Mouse (Mus musculus): ENCODE data around the gene Plekhh3. TPM values are rescaled to one million over a fixed set of nuclear protein-coding genes. Genes with fewer than 3 reads are reported as not detected.

Gene Plekhh3
- polyA plus RNA-seq, 2 experiments from 2014 or later = not detected

GRCm38 (mm10) chr11:101119761-101120544, 51.2 kb downstream of the Plekhh3 start, which contains the start of the genes Retreg3 and Tubg1:
TSS of gene Retreg3 (minus strand) at chr11:101119893.
TSS of gene Tubg1 (plus strand) at chr11:101119938.
- ATAC-seq = peak; percentile 86

DNA sequence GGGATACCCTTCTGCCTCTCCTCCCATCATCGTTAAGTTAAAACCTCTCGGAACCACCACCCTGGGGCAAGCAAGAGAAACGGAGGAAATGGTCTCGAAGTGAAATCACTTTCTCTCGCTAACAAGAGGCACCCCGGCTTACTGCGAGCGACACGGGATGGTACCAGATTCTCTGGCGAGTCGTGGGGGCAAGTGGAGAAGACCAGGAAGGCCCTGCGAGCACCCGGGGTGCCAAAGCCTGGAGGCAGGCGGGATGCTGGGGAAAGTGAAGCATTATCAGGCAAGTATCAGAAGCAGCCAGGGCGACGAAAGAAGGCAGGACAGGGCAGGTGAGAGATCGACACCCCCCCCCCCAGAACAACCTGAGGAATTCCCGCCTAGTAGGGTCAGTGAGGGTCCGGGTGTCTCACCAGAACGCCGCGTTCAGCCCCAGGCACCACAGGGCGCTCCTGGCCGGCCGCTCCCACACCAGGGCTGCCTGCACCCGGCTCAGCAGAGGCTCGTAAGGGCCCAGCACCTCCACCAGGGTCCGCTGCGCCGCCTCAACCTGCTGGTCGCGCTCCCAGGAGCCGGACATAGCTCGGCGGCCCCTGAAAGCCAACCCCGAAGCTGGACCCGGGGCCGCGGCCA, 51.9 kb downstream of the Plekhh3 start:
- ATAC-seq = peak; percentile 37

GRCm38 (mm10) chr11:101118105-101118504, 53.0 kb downstream of the Plekhh3 start:
- ATAC-seq = no peak

DNA sequence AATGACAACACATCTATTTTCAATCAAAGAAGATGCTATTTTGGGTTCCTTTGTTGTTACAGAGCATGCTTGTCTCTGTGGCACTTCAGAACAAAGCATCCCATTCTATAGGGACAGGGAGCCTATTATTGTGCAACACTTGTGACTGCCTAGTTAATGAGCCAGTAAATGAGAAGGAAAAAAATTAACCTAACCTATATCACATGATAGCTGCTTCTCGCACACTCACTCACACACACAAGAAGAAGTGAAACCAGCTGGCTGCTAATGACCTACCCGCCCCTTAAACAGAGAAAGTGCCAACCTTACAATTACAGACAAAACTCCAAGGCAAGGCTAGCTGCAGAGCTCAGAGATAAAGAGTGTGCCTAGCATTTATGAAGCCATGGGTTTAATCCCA, 55.6 kb downstream of the Plekhh3 start:
- ATAC-seq = no peak

Other genes starting within 250 kb of the Plekhh3 start
- gene Stat3, start 231.8 kb downstream of the Plekhh3 start, polyA plus RNA-seq (2017; shearing (Covaris generic)) = 10 to 100 TPM; 71.0 to 82.0 TPM
- under 1 TPM; 0.12 to 0.13 TPM for gene Cavin1, start 200.5 kb downstream of the Plekhh3 start, polyA plus RNA-seq (2017; shearing (Covaris generic))
- 1 to 10 TPM; 4.3 to 4.7 TPM for gene Atp6v0a1, start 161.9 kb downstream of the Plekhh3 start, polyA plus RNA-seq (2017; shearing (Covaris generic))
- 1 to 10 TPM; 6.8 to 9.0 TPM for gene Naglu, start 101.3 kb downstream of the Plekhh3 start, polyA plus RNA-seq (2017; shearing (Covaris generic))
- not detected for gene Hsd17b1, start 92.9 kb downstream of the Plekhh3 start, polyA plus RNA-seq (2017; shearing (Covaris generic))
- 10 to 100 TPM; 17.9 to 22.1 TPM for gene Coasy, start 88.8 kb downstream of the Plekhh3 start, polyA plus RNA-seq (2017; shearing (Covaris generic))
- 10 to 100 TPM; 51.8 to 71.5 TPM for gene Mlx, start 84.1 kb downstream of the Plekhh3 start, polyA plus RNA-seq (2017; shearing (Covaris generic))
- gene Psmc3ip, start 75.9 kb downstream of the Plekhh3 start, polyA plus RNA-seq (2017; shearing (Covaris generic)) = 10 to 100 TPM; 12.3 to 13.4 TPM
- 10 to 100 TPM; 14.4 to 24.7 TPM for gene Retreg3, start 51.5 kb downstream of the Plekhh3 start, polyA plus RNA-seq (2017; shearing (Covaris generic))
- gene Tubg1, start 51.4 kb downstream of the Plekhh3 start, polyA plus RNA-seq (2017; shearing (Covaris generic)) = 10 to 100 TPM; 17.7 to 26.8 TPM
- under 1 TPM; 0.68 to 0.94 TPM for gene Tubg2, start 15.4 kb downstream of the Plekhh3 start, polyA plus RNA-seq (2017; shearing (Covaris generic))
- gene Cntnap1, start 828 bp downstream of the Plekhh3 start, polyA plus RNA-seq (2017; shearing (Covaris generic)) = under 1 TPM; 0.29 to 0.33 TPM
- 1 to 10 TPM; 1.5 to 1.6 TPM for gene Ccr10, start 4.1 kb upstream of the Plekhh3 start, polyA plus RNA-seq (2017; shearing (Covaris generic))
- gene Ezh1, start 55.1 kb upstream of the Plekhh3 start, polyA plus RNA-seq (2017; shearing (Covaris generic)) = 10 to 100 TPM; 48.1 to 52.2 TPM
- not detected for gene Ramp2, start 74.7 kb upstream of the Plekhh3 start, polyA plus RNA-seq (2017; shearing (Covaris generic))
- gene Vps25, start 82.4 kb upstream of the Plekhh3 start, polyA plus RNA-seq (2017; shearing (Covaris generic)) = 100 to 1,000 TPM; 122 to 153 TPM
- 1 to 10 TPM in 1 of 2 experiments, under 1 TPM in 1; 0.58 to 1.0 TPM for gene Wnk4, start 89.2 kb upstream of the Plekhh3 start, polyA plus RNA-seq (2017; shearing (Covaris generic))
- 1 to 10 TPM in 1 of 2 experiments, not detected in 1; 1.0 TPM for gene Cntd1, start 107.7 kb upstream of the Plekhh3 start, polyA plus RNA-seq (2017; shearing (Covaris generic))
- gene Coa3, start 107.8 kb upstream of the Plekhh3 start, polyA plus RNA-seq (2017; shearing (Covaris generic)) = 100 to 1,000 TPM; 109 to 144 TPM
- gene Becn1, start 130.9 kb upstream of the Plekhh3 start, polyA plus RNA-seq (2017; shearing (Covaris generic)) = 10 to 100 TPM; 79.0 to 81.0 TPM
- gene Psme3, start 144.9 kb upstream of the Plekhh3 start, polyA plus RNA-seq (2017; shearing (Covaris generic)) = 10 to 100 TPM; 37.1 to 53.3 TPM
- 1 to 10 TPM; 2.1 to 2.5 TPM for gene Aoc2, start 153.7 kb upstream of the Plekhh3 start, polyA plus RNA-seq (2017; shearing (Covaris generic))
- gene Aoc3, start 159.3 kb upstream of the Plekhh3 start, polyA plus RNA-seq (2017; shearing (Covaris generic)) = not detected
- not detected for gene G6pc, start 196.2 kb upstream of the Plekhh3 start, polyA plus RNA-seq (2017; shearing (Covaris generic))
- 10 to 100 TPM; 33.5 to 42.6 TPM for gene Aarsd1, start 246.3 kb upstream of the Plekhh3 start, polyA plus RNA-seq (2017; shearing (Covaris generic))